Mouse (Mus musculus) kidney, adult 2 months (tissue): ENCODE results near the gene App.

ENCODE experiments used
- CTCF ChIP-seq: fragments of 200-500 bp; conservative IDR thresholded peaks from 2 replicates; pipeline ENCODE4 v1.5.1; 2011; ENCODE audit warnings: low read depth, mild to moderate bottlenecking, control low read depth, low read length, moderate library complexity, mixed read lengths; ENCODE audit not compliant: insufficient read depth, insufficient read length
- POLR2A ChIP-seq: fragments of 200-500 bp; IDR thresholded peaks from one replicate; pipeline ENCODE4 v1.6.1; 2011; ENCODE audit warnings: low read depth, low read length, control low read depth

DNA sequence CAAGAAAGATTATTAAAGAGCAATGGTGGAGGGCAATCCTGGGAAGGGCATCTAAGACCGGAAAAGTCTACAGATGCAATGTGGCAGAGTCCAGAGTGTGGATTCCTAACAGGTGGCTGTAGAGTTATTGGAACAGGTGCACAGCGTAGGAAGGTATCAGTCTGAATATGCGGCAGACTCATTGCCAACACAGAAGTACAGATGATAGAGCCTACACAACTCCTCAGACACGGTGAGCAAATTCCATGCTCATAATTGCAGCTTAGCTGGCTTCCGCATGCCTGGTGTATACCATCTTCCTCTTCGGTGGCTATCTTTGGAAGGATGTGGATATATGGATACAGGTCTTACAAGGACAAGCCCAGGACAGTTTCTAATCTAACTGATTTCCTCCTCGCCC lies 204.5 kb downstream of the App start:
- no peak for TF ChIP-seq CTCF
- TF ChIP-seq POLR2A, result no peak
